Mouse (Mus musculus) ES-E14 (cell line): ENCODE data around the gene Sdha. TPM values are rescaled to one million over a fixed set of nuclear protein-coding genes. Genes with fewer than 3 reads are reported as not detected.

Source experiments
- DNase-seq: peaks from one replicate; pipeline ENCODE4 v3.0.0-alpha.2; 2013; ENCODE audit warnings: low read depth, low spot score
- H3K27ac ChIP-seq: 2 replicates; pipeline ENCODE4 v1.5.1; 2012; ENCODE audit warnings: low read depth, mild to moderate bottlenecking, low read length, moderate library complexity, mixed read lengths; ENCODE audit not compliant: poor library complexity, insufficient read depth, severe bottlenecking
- H3K36me3 ChIP-seq: 2 replicates; pipeline ENCODE4 v1.6.1; 2012; ENCODE audit warnings: mild to moderate bottlenecking, low read length, moderate library complexity, mixed read lengths; ENCODE audit not compliant: control insufficient read depth, poor library complexity, insufficient read depth, severe bottlenecking
- H3K4me1 ChIP-seq, 2 experiments: fragments of 150-350 bp in 1 of 2; sonication (generic) in 1 of 2; 2 replicates each; pipeline ENCODE4 v1.6.1; 2012; ENCODE audit warnings: low read length in 2 of 2, mild to moderate bottlenecking in 1 of 2, mixed read lengths in 1 of 2; ENCODE audit not compliant: control insufficient read depth in 2 of 2, insufficient read depth in 2 of 2, poor library complexity in 1 of 2
- H3K4me3 ChIP-seq, 2 experiments: fragments of 150-350 bp in 1 of 2; sonication (generic) in 1 of 2; 2 replicates each; pipeline ENCODE4 v1.5.1; 2012; ENCODE audit warnings: low read length in 2 of 2, low read depth in 1 of 2, mild to moderate bottlenecking in 1 of 2, mixed read lengths in 1 of 2; ENCODE audit not compliant: insufficient read depth in 1 of 2, poor library complexity in 1 of 2, severe bottlenecking in 1 of 2
- H3K9ac ChIP-seq: 2 replicates; pipeline ENCODE4 v1.6.1; 2012; ENCODE audit warnings: low read depth, mild to moderate bottlenecking, low read length, mixed read lengths; ENCODE audit not compliant: poor library complexity, insufficient read depth, severe bottlenecking
- H3K9me3 ChIP-seq: fragments of 150-350 bp; sonication (generic); 2 replicates; pipeline ENCODE4 v1.6.1; 2012; ENCODE audit warnings: low read depth, mild to moderate bottlenecking, low read length; ENCODE audit not compliant: control insufficient read depth, insufficient read depth
- CHD2 ChIP-seq: IDR thresholded peaks from 2 replicates; pipeline ENCODE4 v1.6.1; 2014; ENCODE audit warnings: mild to moderate bottlenecking, low read depth, low read length, inconsistent platforms
- HCFC1 ChIP-seq: IDR thresholded peaks from 2 replicates; pipeline ENCODE4 v1.6.1; 2012; ENCODE audit warnings: low read length, inconsistent platforms, borderline replicate concordance; ENCODE audit not compliant: insufficient read depth
- MAFK ChIP-seq: IDR thresholded peaks from 2 replicates; pipeline ENCODE4 v1.6.1; 2014; ENCODE audit warnings: mild to moderate bottlenecking, low read depth, low read length, inconsistent platforms; ENCODE audit not compliant: insufficient read depth
- ZC3H11A ChIP-seq: IDR thresholded peaks from 2 replicates; pipeline ENCODE4 v1.6.1; 2012; ENCODE audit warnings: low read depth, mild to moderate bottlenecking, inconsistent platforms, low read length, borderline replicate concordance
- ZNF384 ChIP-seq: IDR thresholded peaks from 2 replicates; pipeline ENCODE4 v1.6.1; 2012; ENCODE audit warnings: low read depth, low read length, inconsistent platforms
- in situ Hi-C, 2 experiments: fragments of 600-800 bp; cut with MboI; formaldehyde crosslinking; loops; one replicate each; pipeline ENCODE4 v1.15.1; 2025; ENCODE audit warnings: low sequenced_read_pairs in 2 of 2, inconsistent platforms in 1 of 2; ENCODE audit not compliant: unreplicated experiment in 2 of 2
- total RNA-seq: library from RNA; depleted of rRNA; stranded (reverse); fragments of 300-350 nt; gene quantifications from 2 replicates; pipeline ENCODE4 v1.2.3, GENCODE M21; 2012

The Sdha gene
- total RNA-seq, 1 experiment = 156 TPM

GRCm38 (mm10) chr13:74363176-74363858, 13.2 kb upstream of the Sdha start:
- Histone ChIP-seq H3K4me3 (no peak overlapping the region), H3K9me3 (no peaks in the 10 kb centered on the region), H3K36me3 (peaks cover 4% of the 10 kb centered on the region), H3K27ac (no peak overlapping the region), H3K9ac (no peak overlapping the region), H3K4me1 (peaks cover 0 to 3% of the 10 kb centered on the region in 2 experiments; a peak in 1 of 4 replicates)
- in situ Hi-C loops = no loop called here
- no peak for TF ChIP-seq MAFK
- TF ChIP-seq ZNF384 = no peak
- no peak for TF ChIP-seq ZC3H11A
- no peak for TF ChIP-seq HCFC1
- no peak for TF ChIP-seq CHD2
- no peak for DNase-seq

GRCm38 (mm10) chr13:74362218-74362617, 12.1 kb upstream of the Sdha start:
- Histone ChIP-seq H3K4me1 (peaks cover 0 to 2% of the 10 kb centered on the region in 2 experiments; a peak in 1 of 4 replicates), H3K36me3 (peaks cover 4% of the 10 kb centered on the region), H3K4me3 (no peak overlapping the region), H3K9me3 (no peaks in the 10 kb centered on the region), H3K27ac (no peak overlapping the region), H3K9ac (no peak overlapping the region)
- in situ Hi-C loops = no loop called here
- no peak for DNase-seq
- no peak for TF ChIP-seq CHD2
- TF ChIP-seq ZNF384 = no peak
- no peak for TF ChIP-seq MAFK
- TF ChIP-seq ZC3H11A = no peak
- no peak for TF ChIP-seq HCFC1

DNA sequence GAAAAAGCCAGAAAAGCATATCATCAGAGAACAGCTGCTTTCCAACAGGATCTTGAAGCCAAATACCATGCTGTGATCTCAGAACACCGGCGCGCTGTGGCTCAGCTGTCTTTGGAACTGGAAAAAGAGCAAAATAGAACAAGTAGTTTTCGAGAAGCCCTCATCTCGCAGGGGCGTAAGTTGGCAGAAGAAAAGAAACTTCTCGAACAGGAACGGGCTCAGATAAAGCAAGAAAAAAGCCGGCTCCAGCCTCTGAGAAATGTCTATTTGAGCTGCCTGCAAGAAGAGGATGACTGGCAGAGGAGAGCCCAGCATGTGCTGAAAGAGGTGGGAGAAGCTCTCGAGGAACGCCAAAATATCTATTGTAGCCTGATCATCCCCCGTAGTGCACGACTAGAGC, 6.4 kb upstream of the Sdha start:
- H3K27ac ChIP-seq = no peak overlapping the region
- no peak for TF ChIP-seq ZNF384
- no peak for TF ChIP-seq HCFC1
- no peak for TF ChIP-seq ZC3H11A
- TF ChIP-seq MAFK = no peak
- TF ChIP-seq CHD2 = no peak
- H3K9me3 ChIP-seq = no peaks in the 10 kb centered on the region
- H3K9ac ChIP-seq = no peak overlapping the region
- in situ Hi-C loops = no loop called here
- no peaks in the 10 kb centered on the region for H3K4me1 ChIP-seq
- DNase-seq = no peak
- H3K36me3 ChIP-seq = peaks cover 11% of the 10 kb centered on the region
- no peak overlapping the region for H3K4me3 ChIP-seq

DNA sequence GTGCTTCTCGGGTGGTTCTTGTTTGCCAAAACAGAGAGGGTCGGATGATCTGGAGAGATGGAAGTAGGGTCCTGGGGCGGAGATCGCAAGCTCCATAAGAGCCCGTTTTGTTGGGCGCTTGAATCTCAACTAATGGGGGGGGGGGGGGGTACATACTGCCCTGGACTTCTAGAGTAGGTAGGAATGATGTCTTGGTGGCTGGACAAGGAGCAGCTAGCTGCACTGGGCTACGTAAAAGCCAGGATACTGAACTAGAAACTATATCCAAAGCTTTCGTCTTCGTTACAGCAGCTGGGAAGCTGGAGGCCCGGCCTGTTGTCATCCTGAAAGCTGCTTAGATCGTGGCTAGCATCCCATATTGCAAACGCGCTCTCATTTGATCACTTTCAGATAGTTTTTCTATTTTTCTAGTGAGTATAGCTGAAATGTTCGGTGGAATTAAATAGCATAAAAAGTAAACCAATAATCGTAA, 391 bp upstream of the Sdha start:
- DNase-seq = no peak
- peaks cover 2% of the 10 kb centered on the region; the same call in 1 of the 2 replicates for H3K36me3 ChIP-seq
- H3K27ac ChIP-seq = no peak overlapping the region

More for the DNA sequence above, 391 bp upstream of the Sdha start:
- Histone ChIP-seq H3K9me3 (no peaks in the 10 kb centered on the region), H3K9ac (peak overlapping the region; percentile 80), H3K4me3 (peak overlapping the region; percentile 85 to 94), H3K4me1 (no peaks in the 10 kb centered on the region)
- in situ Hi-C loops = no loop called here
- TF ChIP-seq HCFC1 = no peak
- TF ChIP-seq CHD2 = no peak
- no peak for TF ChIP-seq MAFK
- TF ChIP-seq ZC3H11A = no peak
- no peak for TF ChIP-seq ZNF384
